Mouse (Mus musculus) lung, postnatal 0 days (tissue): Measurements from ENCODE around the gene Adora2a.

Source experiments
- CTCF ChIP-seq: IDR thresholded peaks from 2 replicates; pipeline ENCODE4 v1.5.1; 2016; ENCODE audit warnings: antibody characterized with exemption, mild to moderate bottlenecking
- EP300 ChIP-seq: IDR thresholded peaks from 2 replicates; pipeline ENCODE4 v1.6.1; 2016; ENCODE audit warnings: antibody characterized with exemption, mild to moderate bottlenecking, control low read depth

DNA sequence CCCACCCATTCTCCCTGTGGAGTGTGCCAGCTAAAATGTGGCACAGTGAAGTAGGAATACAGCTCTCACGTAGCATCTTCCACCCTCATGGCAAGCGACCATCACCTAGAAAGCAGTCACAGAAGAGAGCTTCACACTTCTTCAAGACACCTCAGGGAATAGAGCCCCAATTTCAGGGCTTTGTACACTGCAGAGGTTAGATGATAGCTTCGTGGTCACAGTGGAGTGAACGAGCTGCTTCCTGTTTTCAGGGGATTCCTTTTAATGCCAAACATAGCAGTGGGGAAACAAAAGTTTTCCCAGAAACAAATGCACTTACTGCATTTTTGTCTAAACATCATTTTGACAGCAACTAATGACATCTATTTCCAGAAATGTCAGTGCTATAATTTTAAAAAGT lies 27.3 kb upstream of the Adora2a start:
- TF ChIP-seq CTCF (no peak), EP300 (no peak)
